Mouse (Mus musculus) right cerebral cortex, postnatal 4 days (tissue): ENCODE data around the gene Samsn1.

ENCODE experiments used
- DNase-seq: peaks from one replicate; pipeline ENCODE4 v3.0.0-alpha.2; 2022

Samsn1 gene

GRCm38 (mm10) chr16:76022181-76022580 lies at the start of gene Samsn1:
Gene Samsn1 (minus strand): TSS chr16:76022281.
- DNase-seq = no peak

GRCm38 (mm10) chr16:76066082-76066635 lies 44.1 kb upstream of the Samsn1 start:
- DNase-seq = no peak

GRCm38 (mm10) chr16:76054976-76055375 lies 32.9 kb upstream of the Samsn1 start:
- DNase-seq = no peak

- no peak for DNase-seq
Measured at GRCm38 (mm10) chr16:76054079-76054478, 32.0 kb upstream of the Samsn1 start.

GRCm38 (mm10) chr16:76053537-76053936 lies 31.5 kb upstream of the Samsn1 start:
- DNase-seq = no peak

GRCm38 (mm10) chr16:76047066-76047465 lies 25.0 kb upstream of the Samsn1 start:
- DNase-seq = no peak

- no peak for DNase-seq
Measured at GRCm38 (mm10) chr16:76040319-76040945, 18.4 kb upstream of the Samsn1 start.

GRCm38 (mm10) chr16:76019164-76019563 lies 2.9 kb downstream of the Samsn1 start:
- DNase-seq = no peak

GRCm38 (mm10) chr16:76003812-76004389 lies 18.2 kb downstream of the Samsn1 start:
- no peak for DNase-seq

GRCm38 (mm10) chr16:76002870-76003572 lies 19.1 kb downstream of the Samsn1 start:
- DNase-seq = no peak

GRCm38 (mm10) chr16:76002287-76002686 lies 19.8 kb downstream of the Samsn1 start:
- no peak for DNase-seq

GRCm38 (mm10) chr16:76001788-76002187 lies 20.3 kb downstream of the Samsn1 start:
- no peak for DNase-seq

- no peak for DNase-seq
Measured at GRCm38 (mm10) chr16:76000127-76000526, 22.0 kb downstream of the Samsn1 start.

- no peak for DNase-seq
Measured at GRCm38 (mm10) chr16:75990173-75990572, 31.9 kb downstream of the Samsn1 start.

GRCm38 (mm10) chr16:75983831-75984230 lies 38.2 kb downstream of the Samsn1 start:
- no peak for DNase-seq

GRCm38 (mm10) chr16:75979381-75979780 lies 42.7 kb downstream of the Samsn1 start:
- no peak for DNase-seq

GRCm38 (mm10) chr16:75977798-75978197 lies 44.3 kb downstream of the Samsn1 start:
- no peak for DNase-seq

GRCm38 (mm10) chr16:75975682-75976332 lies 46.3 kb downstream of the Samsn1 start:
- DNase-seq = no peak

- no peak for DNase-seq
Measured at GRCm38 (mm10) chr16:75970266-75970998, 51.6 kb downstream of the Samsn1 start.

- DNase-seq = no peak
Measured at GRCm38 (mm10) chr16:75962021-75962420, 60.1 kb downstream of the Samsn1 start.

GRCm38 (mm10) chr16:75961487-75961886 lies 60.6 kb downstream of the Samsn1 start:
- DNase-seq = no peak

GRCm38 (mm10) chr16:75961036-75961435 lies 61.0 kb downstream of the Samsn1 start:
- DNase-seq = no peak

GRCm38 (mm10) chr16:75933357-75933756 lies 88.7 kb downstream of the Samsn1 start:
- DNase-seq = no peak
